Mouse (Mus musculus): ENCODE data around the gene Ssbp3. TPM values are rescaled to one million over a fixed set of nuclear protein-coding genes. Genes with fewer than 3 reads are reported as not detected.

Gene Ssbp3
- total and polyA plus RNA-seq, 3 experiments: 30.5 to 242 (median 116) TPM

DNA sequence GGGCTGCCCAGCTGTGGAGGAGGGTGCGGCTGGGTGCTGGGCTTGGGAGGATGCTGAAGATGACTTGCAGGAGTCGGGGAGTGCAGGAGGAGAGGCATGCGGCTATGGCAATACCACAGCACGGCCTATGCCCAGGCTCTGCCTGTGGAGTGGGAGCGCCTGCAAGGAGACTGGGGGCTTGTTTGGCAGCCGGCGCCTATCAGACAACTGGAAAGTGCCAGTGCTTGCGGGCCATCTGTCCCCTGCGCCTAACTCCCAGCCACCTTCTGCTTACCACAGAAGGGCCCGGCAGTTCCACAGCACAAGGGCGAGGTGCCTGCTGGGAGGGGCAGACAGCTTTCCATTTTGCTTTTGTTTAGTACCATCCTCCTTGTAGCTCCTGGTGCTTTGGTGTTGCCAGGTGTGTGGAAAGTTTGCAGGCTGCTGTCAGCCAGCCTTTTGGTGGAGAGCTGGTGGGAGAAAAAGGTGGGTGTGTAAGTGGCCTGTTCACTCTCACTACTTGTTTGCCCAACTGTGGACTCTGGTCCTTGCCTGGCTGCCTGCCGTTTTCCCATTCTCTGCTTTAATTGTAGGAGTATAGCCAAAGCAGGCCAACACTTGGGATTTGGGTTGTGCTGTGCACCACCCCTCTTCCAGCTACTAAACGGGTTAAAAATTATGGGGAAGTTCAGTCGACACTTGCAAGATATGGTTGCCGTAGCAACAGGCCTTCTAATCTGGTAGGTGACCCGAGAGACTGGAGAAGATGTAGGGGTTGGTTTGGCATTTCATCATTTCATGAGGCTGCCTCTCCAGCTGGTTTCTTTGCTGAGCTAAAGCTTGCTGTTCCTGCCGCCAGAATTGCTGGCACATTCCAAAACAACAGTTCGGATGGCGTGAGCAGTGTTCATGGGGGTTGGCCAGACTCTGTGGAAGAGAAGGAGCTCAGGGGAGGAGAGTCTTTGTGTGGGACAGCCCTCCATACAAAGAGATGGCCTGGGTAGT lies 45.5 kb downstream of the Ssbp3 start (continued):
- TF ChIP-seq CHD1 (IDR thresholded peaks at IDR 0.05; ENCODE audit: low read depth, low read length) (no peak), POLR2A (IDR thresholded peaks at IDR 0.05; ENCODE audit: control insufficient read depth in 1 of 2, insufficient read depth in 1 of 2, low read depth in 1 of 2, low read length in 2 of 2, poor library complexity in 1 of 2) (peak in 1 of 2 experiments; percentile 34; a peak in 1 of 4 replicates), SIN3A (IDR thresholded peaks at IDR 0.05; ENCODE audit: low read length) (peak; percentile 98), MAZ (IDR thresholded peaks at IDR 0.05; ENCODE audit: low read depth, low read length) (no peak), RAD21 (IDR thresholded peaks at IDR 0.05; ENCODE audit: low read depth, low read length) (no peak), ETS1 (IDR thresholded peaks at IDR 0.05; ENCODE audit: low read depth, low read length) (peak; percentile 93), GATA1 (IDR thresholded peaks at IDR 0.05; ENCODE audit: low read depth, low read length) (peak; percentile 97), TBP (IDR thresholded peaks at IDR 0.05; ENCODE audit: low read depth, low read length) (no peak; the same call in 1 of the 2 replicates), CHD2 (IDR thresholded peaks at IDR 0.05; ENCODE audit: low read length) (no peak), ELF1 (IDR thresholded peaks at IDR 0.05; ENCODE audit: low read depth, low read length) (peak; percentile 75), ZKSCAN1 (IDR thresholded peaks at IDR 0.05; ENCODE audit: low read depth, low read length) (no peak), MXI1 (IDR thresholded peaks at IDR 0.05; ENCODE audit: low read depth, low read length) (peak; percentile 86), BHLHE40 (IDR thresholded peaks at IDR 0.05; ENCODE audit: borderline replicate concordance, low read depth, low read length) (peak; percentile 30; the same call in 1 of the 2 replicates), UBTF (IDR thresholded peaks at IDR 0.05; ENCODE audit: borderline replicate concordance, insufficient read depth, low read depth, low read length) (no peak), MYB (IDR thresholded peaks at IDR 0.05; ENCODE audit: low read depth, low read length) (0 out of 2 replicates have a peak, but pooled peaks have one; percentile 12), ZMIZ1 (IDR thresholded peaks at IDR 0.05; ENCODE audit: low read depth, low read length) (no peak), NRF1 (IDR thresholded peaks at IDR 0.05; ENCODE audit: insufficient read depth, low read depth, low read length, poor library complexity, severe bottlenecking) (no peak), MYC (IDR thresholded peaks at IDR 0.05; ENCODE audit: low read depth, low read length) (peak; percentile 48; the same call in 1 of the 2 replicates), ZNF384 (IDR thresholded peaks at IDR 0.05; ENCODE audit: low read depth, low read length) (peak; percentile 27; the same call in 1 of the 2 replicates), ZC3H11A (IDR thresholded peaks at IDR 0.05; ENCODE audit: low read depth, low read length) (no peak), CTCF (IDR thresholded peaks at IDR 0.05 in 2 of 3, conservative IDR thresholded peaks at IDR 0.05 in 1 of 3; ENCODE audit: control insufficient read depth in 1 of 3, insufficient read depth in 1 of 3, low read depth in 2 of 3, low read length in 3 of 3, poor library complexity in 1 of 3, severe bottlenecking in 1 of 3) (no peak), SMC3 (IDR thresholded peaks at IDR 0.05; ENCODE audit: low read depth, low read length) (no peak), USF1 (IDR thresholded peaks at IDR 0.05; ENCODE audit: low read depth, low read length) (no peak)

Data from MEL (cell line).